ENCODE assay signal across 8 mouse cellular contexts in genomic region chr1:73169077-73169869, GRCm38 (mm10).
A peak's percentile ranks its signal among the peaks of the same experiment; 100 is the strongest.
DNase-seq lines count a peak whose midpoint lies in the region; ATAC-seq and TF ChIP-seq lines count a peak whose summit lies in the region.
"Had no signal": no experiment of that assay in that cellular context is flagged by ENCODE, and none has a peak within 500 bp of the region (broad histone marks: within the 10 kb centered on the region; RNA-seq: fewer than 3 reads in every experiment).

No protein-coding gene starts in this region.

- H3K27ac ChIP-seq in embryonic facial prominence, embryonic 11.5 days (replicated peaks; ENCODE audit: low read depth, low read length), result peak overlapping the region; percentile 32
- H3K27ac ChIP-seq in gastrocnemius, adult 2 months, result no peak overlapping the region

- H3K36me3 ChIP-seq in embryonic facial prominence, embryonic 11.5 days (replicated peaks; ENCODE audit: control insufficient read depth, insufficient read depth, low read depth, low read length), result no peaks in the 10 kb centered on the region

- no peak overlapping the region for H3K4me2 ChIP-seq in embryonic facial prominence, embryonic 11.5 days (ENCODE audit: low read depth, low read length)

- WGBS in embryonic facial prominence, embryonic 11.5 days, result 57% methylated on average over 10 of the region's 10 CpGs

- no peaks in the 10 kb centered on the region for H3K9me3 ChIP-seq in embryonic facial prominence, embryonic 11.5 days (replicated peaks; ENCODE audit: control insufficient read depth, low read length)

- no peaks in the 10 kb centered on the region; the same call in 1 of the 2 replicates for H3K4me1 ChIP-seq in embryonic facial prominence, embryonic 11.5 days (ENCODE audit: control insufficient read depth, insufficient read depth, low read length)

- intact Hi-C loops in gastrocnemius, adult 2 months (cut with DNase I), result no loop called here

- TF ChIP-seq CTCF in gastrocnemius, adult 2 months (IDR thresholded peaks at IDR 0.05), result no peak

- ATAC-seq in embryonic facial prominence, embryonic 11.5 days (replicated peaks; ENCODE audit: insufficient number of reproducible peaks, low FRiP score, low TSS enrichment, low read depth), result 0 out of 2 replicates have a peak, but pooled peaks have one; percentile 39

- no peak overlapping the region for H3K9ac ChIP-seq in embryonic facial prominence, embryonic 11.5 days (replicated peaks; ENCODE audit: low read length)

- DNase-seq in layer of hippocampus, adult 8-10 months (ENCODE audit: low spot score in 2 of 2), result peak; percentile 6 to 15
- no peak for DNase-seq in layer of hippocampus, adult 11-12 months (ENCODE audit: low spot score)
- DNase-seq in embryonic facial prominence, embryonic 11.5 days (ENCODE audit: low spot score), result no peak
- DNase-seq in layer of hippocampus, postnatal 14 days (ENCODE audit: low spot score in 2 of 2), result peak; percentile 28 to 31
- DNase-seq in retina, postnatal 1 day, result peak; percentile 69
- DNase-seq in gastrocnemius, adult 2 months, result no peak
- no peak for DNase-seq in liver
- DNase-seq: heart, postnatal 36 days had no signal

- H3K4me3 ChIP-seq in embryonic facial prominence, embryonic 11.5 days (ENCODE audit: low read depth, low read length), result no peak overlapping the region
- H3K4me3 ChIP-seq in gastrocnemius, adult 2 months, result no peak overlapping the region

- H3K27me3 ChIP-seq in embryonic facial prominence, embryonic 11.5 days (ENCODE audit: control insufficient read depth, insufficient read depth, low read length), result no peaks in the 10 kb centered on the region

Comparison
In these comparisons a context has a peak if more than half of its experiments do, and no peak if none do; other contexts are left out.
1. DNase-seq: peak in layer of hippocampus, adult 8-10 months (2 of 2), layer of hippocampus, postnatal 14 days (2 of 2) and retina, postnatal 1 day (single experiment); none in layer of hippocampus, adult 11-12 months (single experiment), embryonic facial prominence, embryonic 11.5 days (single experiment), gastrocnemius, adult 2 months (single experiment) and liver (single experiment).